Mouse (Mus musculus) heart, embryonic 14.5 days (tissue): ENCODE data around the gene Braf. TPM values are rescaled to one million over a fixed set of nuclear protein-coding genes. Genes with fewer than 3 reads are reported as not detected.

ENCODE experiments used
- ATAC-seq: fragments of 200-750 bp; cut with Nextera tagmentation; 2 replicates; pipeline ENCODE4 v1.8.0; 2017; ENCODE audit warnings: low read depth, moderate TSS enrichment; ENCODE audit not compliant: insufficient number of reproducible peaks, insufficient read depth, low FRiP score
- H3K27ac ChIP-seq, 2 experiments: fragments of 200-500 bp in 1 of 2; fragments of 300-500 bp in 1 of 2; sonication (generic) in 1 of 2; replicated peaks in 1 of 2; 2 replicates each; pipeline ENCODE4 v1.5.1; 2012 to 2014; ENCODE audit warnings: low read depth in 2 of 2, low read length in 2 of 2, control low read depth in 1 of 2, mild to moderate bottlenecking in 1 of 2, mixed read lengths in 1 of 2; ENCODE audit not compliant: control insufficient read depth in 1 of 2, insufficient read depth in 1 of 2
- H3K27me3 ChIP-seq: fragments of 300-500 bp; sonication (generic); 2 replicates; pipeline ENCODE4 v1.6.1; 2014; ENCODE audit warnings: mild to moderate bottlenecking, low read length, control low read depth; ENCODE audit not compliant: control insufficient read depth, insufficient read depth
- H3K36me3 ChIP-seq: fragments of 300-500 bp; sonication (generic); 2 replicates; pipeline ENCODE4 v1.6.1; 2014; ENCODE audit warnings: mild to moderate bottlenecking, control low read depth, low read length, mixed read lengths; ENCODE audit not compliant: control insufficient read depth, insufficient read depth
- H3K4me1 ChIP-seq, 2 experiments: fragments of 200-500 bp in 1 of 2; fragments of 300-500 bp in 1 of 2; sonication (generic) in 1 of 2; 2 replicates each; pipeline ENCODE4 v1.6.1; 2012 to 2014; ENCODE audit warnings: low read length in 2 of 2, control low read depth in 1 of 2, mixed read lengths in 1 of 2; ENCODE audit not compliant: control insufficient read depth in 2 of 2, insufficient read depth in 2 of 2
- H3K4me2 ChIP-seq: fragments of 300-500 bp; sonication (generic); 2 replicates; pipeline ENCODE4 v1.6.1; 2014; ENCODE audit warnings: mild to moderate bottlenecking, low read length
- H3K4me3 ChIP-seq, 2 experiments: fragments of 200-500 bp in 1 of 2; fragments of 300-500 bp in 1 of 2; sonication (generic) in 1 of 2; 2 replicates each; pipeline ENCODE4 v1.5.1; 2012 to 2014; ENCODE audit warnings: low read length in 2 of 2, mild to moderate bottlenecking in 2 of 2, control low read depth in 1 of 2, low read depth in 1 of 2, moderate library complexity in 1 of 2; ENCODE audit not compliant: control insufficient read depth in 1 of 2, insufficient read depth in 1 of 2
- H3K9ac ChIP-seq: fragments of 300-500 bp; sonication (generic); 2 replicates; pipeline ENCODE4 v1.6.1; 2014; ENCODE audit warnings: mild to moderate bottlenecking, low read length
- H3K9me3 ChIP-seq: fragments of 300-500 bp; sonication (generic); 2 replicates; pipeline ENCODE4 v1.6.1; 2016; ENCODE audit warnings: low read length, control low read depth; ENCODE audit not compliant: control insufficient read depth
- WGBS: fragments of 180-500 bp; shearing (Covaris S2); extraction: QIAGEN DNeasy Blood & Tissue Kit; methylation state at CpG from one replicate; pipeline ENCODE4 v1.1.7; 2014; 5-methylcytosine and 5-hydroxymethylcytosine counted together
- polyA plus RNA-seq: library from polyadenylated mRNA; unstranded; fragments of >200 nt; fragmentation: Nextera tagmentation; extraction: Ambion mirVana; gene quantifications from 2 replicates; pipeline ENCODE4 v1.2.1, GENCODE M21; 2014

Braf gene
- polyA plus RNA-seq, 1 experiment from 2014 or later = 10.9 TPM

DNA sequence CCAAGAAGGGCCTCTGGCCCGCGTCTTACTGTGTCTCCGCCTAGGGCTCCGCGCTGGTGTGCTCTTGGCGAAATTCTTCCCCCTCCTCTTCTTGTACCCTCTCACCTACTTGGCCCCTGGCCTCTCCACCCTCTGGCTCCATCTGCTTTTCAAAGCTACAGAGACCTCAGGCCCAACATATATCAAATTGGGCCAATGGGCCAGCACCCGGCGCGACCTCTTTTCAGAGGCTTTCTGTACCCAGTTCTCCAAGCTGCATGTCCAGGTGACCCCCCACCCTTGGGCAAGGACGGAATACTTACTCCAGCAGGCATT lies 150.8 kb downstream of the Braf start:
- Histone ChIP-seq H3K4me3 (peak overlapping the region; percentile 84 to 89), H3K27ac (peak overlapping the region; percentile 90 to 94), H3K4me1 (peaks cover 9 to 14% of the 10 kb centered on the region in 2 experiments), H3K9me3 (no peaks in the 10 kb centered on the region), H3K27me3 (no peaks in the 10 kb centered on the region), H3K4me2 (peak overlapping the region; percentile 90), H3K36me3 (peaks cover 32% of the 10 kb centered on the region), H3K9ac (peak overlapping the region; percentile 86)
- 22% methylated on average over 10 of the region's 10 CpGs for WGBS
- ATAC-seq = no peak

DNA sequence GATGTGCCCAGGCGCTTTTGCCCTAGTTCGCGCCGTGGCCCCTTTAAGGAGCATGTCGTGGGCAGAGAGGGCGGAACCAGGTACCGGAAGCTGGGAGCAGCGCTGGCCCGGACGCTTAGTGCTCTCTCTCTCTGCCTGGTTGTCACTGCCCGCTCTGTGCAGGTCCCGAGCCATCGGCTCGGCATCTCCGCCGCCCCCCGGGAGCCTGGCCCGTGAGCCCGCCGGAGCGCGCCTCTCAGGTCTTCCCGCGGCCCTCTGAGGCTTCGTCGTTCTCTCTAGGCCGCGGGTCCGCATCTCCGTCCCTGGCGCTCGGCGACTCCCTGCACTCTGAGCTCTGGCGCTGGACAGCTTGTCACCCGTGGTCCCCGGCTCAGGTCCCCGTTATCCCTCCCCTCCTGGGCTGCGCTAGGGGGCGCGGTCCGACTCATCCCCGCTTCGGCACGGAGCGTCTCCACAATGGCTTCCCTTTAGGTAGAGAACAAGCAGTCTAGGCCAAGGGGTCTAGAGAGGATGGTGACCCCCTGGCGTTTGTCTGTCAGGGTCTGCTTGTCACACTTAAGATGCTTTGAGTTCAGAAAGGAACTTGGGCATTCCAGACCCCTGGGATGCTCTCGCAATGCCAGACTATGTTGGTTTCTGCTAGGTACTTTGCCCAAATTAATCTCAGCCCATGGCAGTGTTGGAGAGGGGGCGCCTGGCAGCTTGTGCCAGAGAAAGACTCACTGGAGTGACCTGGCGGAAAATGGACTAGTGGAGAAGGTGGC lies 151.3 kb downstream of the Braf start, which contains the start of gene Adck2:
Adck2 (plus strand) TSS at position 83 of the 764 bp plus-strand sequence.
- no peaks in the 10 kb centered on the region for H3K27me3 ChIP-seq
- H3K4me1 ChIP-seq = peaks cover 9 to 14% of the 10 kb centered on the region in 2 experiments
- H3K9me3 ChIP-seq = no peaks in the 10 kb centered on the region
- H3K36me3 ChIP-seq = peaks cover 27% of the 10 kb centered on the region
- peak within 1 kb of the TSS; percentile 90 to 94 for H3K27ac ChIP-seq
- peak; percentile 92 for ATAC-seq
- H3K9ac ChIP-seq = peak within 1 kb of the TSS; percentile 86
- peak within 1 kb of the TSS; percentile 90 for H3K4me2 ChIP-seq
- WGBS = under 1% methylated on average over 46 of the region's 49 CpGs
- H3K4me3 ChIP-seq = peak within 1 kb of the TSS; percentile 84 to 89

DNA sequence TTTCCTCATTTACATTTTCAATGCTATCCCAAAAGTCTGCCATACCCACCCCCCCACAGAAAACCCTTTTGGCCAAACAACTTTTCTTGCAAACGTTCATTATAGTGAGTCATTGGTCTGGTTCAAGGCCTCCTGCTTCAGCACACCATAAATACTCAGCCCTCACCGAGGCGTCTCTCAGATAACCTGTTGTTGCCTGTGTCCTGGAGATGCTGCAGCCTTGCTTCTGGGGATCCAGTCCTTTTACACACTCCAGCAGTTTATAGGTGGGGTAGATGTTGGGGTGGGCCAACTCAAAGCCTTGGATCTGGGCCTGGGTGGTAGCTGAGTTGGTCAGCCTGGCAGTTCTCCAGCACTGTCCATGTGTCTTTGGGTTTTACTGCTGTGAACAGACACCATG lies 154.8 kb downstream of the Braf start:
- WGBS = 58% methylated on average over 3 of the region's 3 CpGs
- H3K4me1 ChIP-seq = peaks cover 9 to 14% of the 10 kb centered on the region in 2 experiments
- no peak overlapping the region for H3K9ac ChIP-seq
- ATAC-seq = no peak
- no peak overlapping the region for H3K27ac ChIP-seq
- no peaks in the 10 kb centered on the region for H3K9me3 ChIP-seq
- H3K4me3 ChIP-seq = no peak overlapping the region
- no peaks in the 10 kb centered on the region for H3K36me3 ChIP-seq
- no peak overlapping the region for H3K4me2 ChIP-seq
- no peaks in the 10 kb centered on the region for H3K27me3 ChIP-seq

DNA sequence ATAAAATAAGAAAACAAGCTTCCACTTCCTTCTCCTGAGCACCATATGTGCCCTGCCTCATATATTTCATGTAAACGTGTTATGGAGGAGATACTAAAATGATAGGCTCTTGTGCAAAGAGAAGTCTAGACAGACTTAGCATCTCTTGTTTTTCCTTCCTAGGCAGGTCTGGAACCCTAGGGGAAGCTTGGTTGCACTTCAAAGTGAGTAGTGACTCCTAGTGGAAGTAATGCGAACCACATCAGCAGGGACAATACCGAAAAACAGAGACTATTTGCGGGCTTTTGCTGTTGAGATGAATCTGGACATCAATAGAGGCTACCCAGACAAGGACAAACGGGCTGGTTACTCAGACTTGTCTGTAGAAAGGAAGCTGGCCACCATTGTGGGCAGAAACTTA lies 157.7 kb downstream of the Braf start:
- peaks cover 0 to 2% of the 10 kb centered on the region in 2 experiments; a peak in 1 of 4 replicates for H3K4me1 ChIP-seq
- no peak for ATAC-seq
- H3K4me2 ChIP-seq = no peak overlapping the region
- H3K9ac ChIP-seq = no peak overlapping the region
- 17% methylated on average over 5 of the region's 5 CpGs for WGBS
- H3K27me3 ChIP-seq = no peaks in the 10 kb centered on the region
- no peaks in the 10 kb centered on the region for H3K9me3 ChIP-seq
- no peaks in the 10 kb centered on the region for H3K36me3 ChIP-seq
- H3K4me3 ChIP-seq = no peak overlapping the region
- no peak overlapping the region for H3K27ac ChIP-seq

DNA sequence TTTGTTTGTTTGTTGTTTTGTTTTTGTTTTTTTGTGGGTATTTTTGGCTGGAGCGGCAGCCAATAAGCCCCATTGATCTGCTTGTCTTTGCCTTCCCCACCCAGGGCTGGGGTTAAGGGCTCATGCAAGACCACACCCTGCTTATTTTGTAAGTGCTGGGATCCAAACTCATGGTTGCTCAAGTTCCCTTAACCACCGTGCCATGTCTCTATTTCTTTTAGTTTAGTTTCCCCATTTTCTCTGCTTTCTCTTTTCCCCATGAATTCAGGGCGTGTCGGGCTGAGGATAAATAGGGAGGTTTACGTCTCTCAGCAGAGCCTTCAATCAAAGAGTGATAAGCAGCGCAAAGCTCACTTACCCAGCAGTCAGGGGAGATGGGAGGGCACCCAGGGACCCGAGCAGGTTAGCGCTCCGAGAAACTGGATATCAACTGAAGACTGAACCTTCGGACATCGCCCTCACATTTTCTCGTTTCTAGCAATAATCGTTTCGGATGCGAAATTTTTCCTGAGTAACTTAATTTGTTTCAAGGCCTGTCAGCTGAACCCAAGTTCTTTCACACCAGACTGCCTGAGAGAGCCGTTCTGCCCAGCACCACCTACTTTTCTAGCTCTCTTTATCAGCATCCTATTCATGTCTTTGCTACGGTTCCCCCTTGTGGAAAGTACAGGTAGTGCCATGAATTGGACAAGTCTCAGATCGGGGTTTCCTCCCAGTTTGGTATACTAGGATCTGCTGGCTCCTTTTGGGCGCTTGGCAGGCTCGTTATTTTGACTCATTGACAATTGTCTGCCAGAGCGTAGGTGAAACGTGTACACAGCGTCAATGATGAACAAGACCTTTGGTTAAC lies 162.9 kb downstream of the Braf start:
- WGBS = 11% methylated on average over 23 of the region's 23 CpGs
- no peaks in the 10 kb centered on the region for H3K9me3 ChIP-seq
- H3K27me3 ChIP-seq = no peaks in the 10 kb centered on the region
- no peak overlapping the region for H3K27ac ChIP-seq
- no peaks in the 10 kb centered on the region for H3K36me3 ChIP-seq
- H3K4me2 ChIP-seq = peak overlapping the region; percentile 61
- H3K9ac ChIP-seq = peak overlapping the region; percentile 44; the same call in 1 of the 2 replicates
- H3K4me3 ChIP-seq = peak overlapping the region; percentile 25 to 37
- H3K4me1 ChIP-seq = peaks cover 10 to 15% of the 10 kb centered on the region in 2 experiments
- ATAC-seq = peak; percentile 13; the same call in 1 of the 2 replicates

DNA sequence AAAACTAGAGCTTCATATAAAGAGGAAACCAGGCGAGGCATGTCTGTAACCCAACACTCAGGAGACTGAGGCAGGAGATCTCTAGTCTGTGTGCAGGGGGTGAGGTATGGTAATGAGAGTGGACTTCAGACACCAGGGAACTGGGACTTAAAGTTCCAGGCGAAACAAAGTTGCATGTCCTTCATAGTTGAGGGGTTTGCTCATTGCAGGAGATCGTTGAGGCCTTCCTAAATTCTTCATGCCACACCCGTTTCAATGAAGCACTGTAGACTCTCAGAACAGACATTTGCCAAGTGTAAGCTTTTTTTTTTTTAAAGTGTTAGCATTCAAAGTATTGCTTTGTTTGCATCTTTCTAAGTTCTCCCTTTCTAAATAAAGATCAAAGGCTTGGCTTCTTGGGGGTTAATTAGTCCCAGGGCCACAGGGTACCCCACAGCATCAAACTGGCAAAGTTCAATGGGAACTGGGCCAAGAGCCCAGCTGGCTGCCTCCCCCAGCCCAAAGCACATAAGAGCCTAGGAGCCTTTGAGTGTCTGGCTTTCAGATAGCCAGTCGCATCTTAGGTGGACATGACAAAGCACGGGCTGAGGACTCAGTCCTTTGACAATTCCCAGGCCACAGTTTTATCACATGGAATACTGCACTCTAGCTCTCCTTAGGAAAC lies 165.9 kb downstream of the Braf start:
- Histone ChIP-seq H3K36me3 (no peaks in the 10 kb centered on the region), H3K4me1 (peaks cover 20 to 28% of the 10 kb centered on the region in 2 experiments), H3K27ac (no peak overlapping the region), H3K4me3 (no peak overlapping the region), H3K4me2 (no peak overlapping the region), H3K9ac (no peak overlapping the region), H3K27me3 (no peaks in the 10 kb centered on the region), H3K9me3 (no peaks in the 10 kb centered on the region)
- ATAC-seq = no peak
- WGBS = 48% methylated on average over 6 of the region's 6 CpGs

DNA sequence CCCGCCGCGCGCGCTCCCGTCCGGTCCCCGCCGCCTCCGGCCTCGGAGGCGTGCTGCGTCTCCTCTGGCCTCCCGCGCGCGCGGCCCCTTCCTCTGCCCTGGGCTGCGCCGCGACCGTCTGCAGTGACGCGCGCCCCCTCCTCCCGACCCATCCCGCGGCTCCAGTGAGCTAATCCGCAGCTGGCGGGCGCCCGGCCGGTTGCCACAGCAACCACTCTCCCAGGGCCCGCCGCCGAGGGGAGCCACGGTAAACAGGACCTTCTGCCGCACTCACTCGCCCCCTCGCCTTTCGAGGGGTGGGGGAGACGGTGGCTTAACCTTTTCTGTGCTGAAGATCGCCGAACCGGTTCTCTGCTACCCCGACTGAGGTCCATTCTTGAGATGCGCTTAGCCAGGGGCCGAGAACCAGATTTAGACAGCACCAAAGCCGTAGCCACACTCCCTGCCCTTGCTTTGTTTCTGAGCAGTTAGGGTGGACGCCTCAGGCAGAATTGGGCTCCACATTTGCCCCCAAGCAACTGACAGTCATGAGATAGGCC lies 167.5 kb downstream of the Braf start, which contains the start of gene Dennd2a:
Dennd2a (minus strand) TSS at position 145 of the 539 bp plus-strand sequence.
- H3K4me3 ChIP-seq = peak within 1 kb of the TSS; percentile 72 to 80
- H3K4me1 ChIP-seq = peaks cover 20 to 26% of the 10 kb centered on the region in 2 experiments
- H3K27ac ChIP-seq = peak within 1 kb of the TSS; percentile 81 to 86
- H3K9ac ChIP-seq = peak within 1 kb of the TSS; percentile 92
- no peaks in the 10 kb centered on the region for H3K9me3 ChIP-seq
- WGBS = 2% methylated on average over 26 of the region's 50 CpGs
- ATAC-seq = peak; percentile 90
- peak within 1 kb of the TSS; percentile 75 for H3K4me2 ChIP-seq
- H3K27me3 ChIP-seq = no peaks in the 10 kb centered on the region
- H3K36me3 ChIP-seq = no peaks in the 10 kb centered on the region
